Mouse (Mus musculus) heart, postnatal 0 days (tissue): ENCODE results near the gene Nudt6.

Experiments used
- CTCF ChIP-seq: IDR thresholded peaks from 2 replicates; pipeline ENCODE4 v1.5.1; 2016; ENCODE audit warnings: antibody characterized with exemption, control low read depth, low read depth
- EP300 ChIP-seq: IDR thresholded peaks from 2 replicates; pipeline ENCODE4 v1.6.1; 2016; ENCODE audit warnings: antibody characterized with exemption, low read depth

DNA sequence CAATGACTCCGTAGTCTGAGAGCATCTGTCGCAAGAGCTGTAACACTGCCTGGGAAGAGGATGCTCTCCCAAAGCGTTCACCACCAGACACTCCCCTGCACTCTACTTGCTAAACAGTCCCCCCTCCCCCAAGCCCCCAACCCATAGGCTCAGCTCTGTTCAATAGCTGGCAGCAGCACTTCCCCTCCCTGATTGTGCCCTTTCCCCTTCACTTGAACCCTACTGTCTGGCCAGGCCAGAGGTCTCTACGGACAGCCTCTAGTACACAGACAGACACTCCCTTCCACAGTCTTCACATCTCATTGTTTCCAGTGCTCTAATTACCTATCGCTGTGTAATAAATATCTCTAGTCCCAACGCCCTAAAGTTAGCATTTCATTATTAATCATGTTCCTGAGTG, 42.1 kb downstream of the Nudt6 start:
- TF ChIP-seq EP300 (no peak), CTCF (no peak)
